Mouse (Mus musculus): ENCODE measurements around the gene Tmem182. TPM values are rescaled to one million over a fixed set of nuclear protein-coding genes. Genes with fewer than 3 reads are reported as not detected.

The Tmem182 gene
- total RNA-seq (2014; fragmentation: Nextera tagmentation) (not detected in 2 replicates), total RNA-seq (2017) (0.06 and 0.11 TPM in 2 replicates), polyA plus RNA-seq (2012) (not detected in 2 replicates)

DNA sequence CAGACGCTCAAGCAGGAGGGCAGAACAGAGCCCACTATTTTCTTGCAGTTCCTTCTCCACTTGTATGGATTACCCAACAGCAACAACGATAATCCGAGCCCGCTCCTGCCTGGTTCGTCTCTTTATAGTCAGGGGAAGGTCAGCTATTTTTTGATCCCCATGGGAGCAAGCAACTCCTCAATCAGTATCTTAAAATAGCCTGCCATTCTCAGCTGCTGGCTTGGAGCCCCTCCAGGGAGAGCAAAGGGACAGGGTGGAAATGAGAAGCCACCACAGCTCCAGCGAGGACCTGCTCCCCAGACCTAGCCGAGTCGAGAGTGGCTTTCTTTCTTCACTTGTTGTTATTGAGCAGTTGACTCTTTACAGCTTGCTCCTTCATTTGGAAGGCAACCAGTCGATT, at the start of gene Tmem182:
Gene Tmem182 (plus strand): TSS at position 251 of the 400 bp plus-strand sequence.
- H3K27me3 ChIP-seq (ENCODE audit: insufficient read depth, low read length): 0 out of 2 replicates have a peak, but pooled peaks cover 2% of the 10 kb centered on the region
- no peaks in the 10 kb centered on the region for H3K4me1 ChIP-seq (ENCODE audit: insufficient read depth, low read depth, low read length)
- no peaks in the 10 kb centered on the region for H3K9me3 ChIP-seq (replicated peaks)
- H3K36me3 ChIP-seq (replicated peaks): no peaks in the 10 kb centered on the region
- H3K4me3 ChIP-seq (ENCODE audit: low read depth, low read length): no peak within 1 kb of the TSS
- no peak for ATAC-seq (ENCODE audit: extremely low read depth, insufficient number of reproducible peaks, low FRiP score, poor library complexity, severe bottlenecking)
- DNase-seq (ENCODE audit: low spot score): no peak
- TF ChIP-seq GATA1 (IDR thresholded peaks at IDR 0.05; ENCODE audit: borderline replicate concordance, low read length) (no peak), CTCF (IDR thresholded peaks at IDR 0.05; ENCODE audit: low read depth, low read length) (no peak), POLR2AphosphoS5 (IDR thresholded peaks at IDR 0.05; ENCODE audit: insufficient replicate concordance, low read depth, low read length) (no peak), GATA2 (IDR thresholded peaks at IDR 0.05; ENCODE audit: borderline replicate concordance, low read depth, low read length) (no peak), TAL1 (conservative IDR thresholded peaks at IDR 0.05; ENCODE audit: low read depth, low read length) (no peak)

DNA sequence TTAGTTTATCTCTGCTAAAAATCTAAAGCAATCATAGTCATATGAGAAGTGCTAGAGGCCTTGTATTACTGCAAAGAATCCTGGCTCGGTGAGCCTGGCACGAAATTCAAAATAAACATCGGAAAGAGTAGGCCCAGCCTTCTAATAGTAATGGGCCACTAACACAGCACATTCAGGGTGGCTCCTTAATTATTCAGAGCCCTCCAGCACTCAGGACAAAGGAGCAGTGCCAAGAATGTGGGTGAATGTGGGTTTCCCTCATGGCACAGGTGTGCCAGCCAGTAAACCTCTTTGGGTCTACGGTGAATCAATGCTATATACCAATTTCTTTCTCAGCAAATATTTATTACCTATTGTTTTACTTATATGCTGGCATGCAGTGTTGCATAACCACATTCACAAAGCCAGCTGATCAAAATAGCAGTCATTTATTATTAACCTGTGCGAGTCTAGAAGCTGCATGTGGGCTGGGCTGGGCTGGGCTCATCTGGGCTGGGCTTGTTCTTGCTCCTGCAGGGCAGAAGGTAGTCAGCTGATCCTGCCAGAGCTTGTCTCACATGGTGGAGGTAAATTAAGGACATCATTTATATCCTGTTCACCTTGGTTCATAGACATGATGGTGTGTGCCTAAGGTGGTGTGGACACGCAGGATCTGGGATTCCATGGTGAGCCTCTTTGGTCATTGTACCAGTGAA, 45.5 kb upstream of the Tmem182 start:
- no peaks in the 10 kb centered on the region for H3K9me3 ChIP-seq (replicated peaks)
- no peak for DNase-seq (ENCODE audit: low spot score)
- no peak overlapping the region for H3K4me3 ChIP-seq (ENCODE audit: low read depth, low read length)
- ATAC-seq (ENCODE audit: extremely low read depth, insufficient number of reproducible peaks, low FRiP score, poor library complexity, severe bottlenecking): no peak
- no peaks in the 10 kb centered on the region for H3K36me3 ChIP-seq (replicated peaks)
- H3K27me3 ChIP-seq (ENCODE audit: insufficient read depth, low read length): no peaks in the 10 kb centered on the region
- H3K4me1 ChIP-seq (ENCODE audit: insufficient read depth, low read depth, low read length): no peaks in the 10 kb centered on the region
- TF ChIP-seq GATA1 (IDR thresholded peaks at IDR 0.05; ENCODE audit: borderline replicate concordance, low read length): no peak
- TF ChIP-seq CTCF (IDR thresholded peaks at IDR 0.05; ENCODE audit: low read depth, low read length): no peak
- TF ChIP-seq POLR2AphosphoS5 (IDR thresholded peaks at IDR 0.05; ENCODE audit: insufficient replicate concordance, low read depth, low read length): no peak
- no peak for TF ChIP-seq TAL1 (conservative IDR thresholded peaks at IDR 0.05; ENCODE audit: low read depth, low read length)
- no peak for TF ChIP-seq GATA2 (IDR thresholded peaks at IDR 0.05; ENCODE audit: borderline replicate concordance, low read depth, low read length)

DNA sequence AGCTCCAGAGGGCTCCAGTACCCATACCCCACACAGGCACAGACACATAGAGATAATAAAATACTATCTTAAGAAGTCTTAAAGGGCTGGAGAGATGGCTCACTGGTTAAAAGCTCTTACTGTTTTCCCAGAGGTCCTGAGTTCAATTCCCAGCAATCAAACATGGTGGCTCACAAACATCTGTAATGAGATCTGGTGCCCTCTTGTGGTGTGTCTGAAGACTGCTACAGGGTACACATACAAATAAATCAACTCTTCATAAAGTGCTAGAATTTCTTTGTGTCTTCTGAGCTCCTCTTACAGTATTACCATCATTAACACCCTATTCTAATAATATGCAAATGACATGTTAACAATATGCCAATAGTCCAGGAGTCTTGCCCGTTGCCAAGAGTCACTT, 41.4 kb upstream of the Tmem182 start:
- DNase-seq (ENCODE audit: low spot score): no peak
- Histone ChIP-seq H3K27me3 (ENCODE audit: insufficient read depth, low read length) (peaks cover 2% of the 10 kb centered on the region; the same call in 1 of the 2 replicates), H3K9me3 (replicated peaks) (no peaks in the 10 kb centered on the region), H3K36me3 (replicated peaks) (no peaks in the 10 kb centered on the region), H3K4me1 (ENCODE audit: insufficient read depth, low read depth, low read length) (no peaks in the 10 kb centered on the region), H3K4me3 (ENCODE audit: low read depth, low read length) (no peak overlapping the region)
- no peak for ATAC-seq (ENCODE audit: extremely low read depth, insufficient number of reproducible peaks, low FRiP score, poor library complexity, severe bottlenecking)
- TF ChIP-seq POLR2AphosphoS5 (IDR thresholded peaks at IDR 0.05; ENCODE audit: insufficient replicate concordance, low read depth, low read length): no peak
- TF ChIP-seq TAL1 (conservative IDR thresholded peaks at IDR 0.05; ENCODE audit: low read depth, low read length): no peak

DNA sequence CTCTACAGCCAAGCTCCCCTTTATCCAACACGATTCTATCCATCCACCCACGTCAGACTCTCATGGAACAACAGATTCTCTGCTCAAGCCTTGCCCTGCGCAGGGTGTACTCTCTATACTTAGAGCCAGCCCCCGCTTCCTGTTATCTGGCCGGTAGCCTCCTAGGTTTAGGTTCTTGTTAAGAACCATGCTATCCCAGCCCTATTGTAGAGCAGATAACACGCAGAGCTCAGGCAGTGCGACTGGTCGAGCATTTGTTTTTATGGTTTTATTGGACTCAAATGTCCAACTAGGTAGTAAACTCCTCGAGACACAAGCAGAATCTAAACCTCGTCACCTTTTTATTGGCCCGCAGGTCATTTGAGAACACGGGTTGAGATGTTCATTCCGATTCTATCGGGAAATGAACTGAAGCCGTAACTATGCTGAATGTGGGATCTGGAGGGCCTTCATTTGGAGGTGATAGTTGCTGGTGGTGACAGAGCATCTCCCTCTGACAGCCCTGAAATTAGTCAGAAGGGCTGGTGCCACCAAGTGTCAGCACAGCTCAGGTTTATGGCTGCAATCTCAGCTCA, 40.6 kb upstream of the Tmem182 start:
- no peaks in the 10 kb centered on the region for H3K9me3 ChIP-seq (replicated peaks)
- ATAC-seq (ENCODE audit: extremely low read depth, insufficient number of reproducible peaks, low FRiP score, poor library complexity, severe bottlenecking) (no peak), DNase-seq (ENCODE audit: low spot score) (no peak)
- no peaks in the 10 kb centered on the region for H3K36me3 ChIP-seq (replicated peaks)
- peaks cover 2% of the 10 kb centered on the region; the same call in 1 of the 2 replicates for H3K27me3 ChIP-seq (ENCODE audit: insufficient read depth, low read length)
- no peaks in the 10 kb centered on the region for H3K4me1 ChIP-seq (ENCODE audit: insufficient read depth, low read depth, low read length)
- no peak overlapping the region for H3K4me3 ChIP-seq (ENCODE audit: low read depth, low read length)
- TF ChIP-seq CTCF (IDR thresholded peaks at IDR 0.05; ENCODE audit: low read depth, low read length) (no peak), TAL1 (conservative IDR thresholded peaks at IDR 0.05; ENCODE audit: low read depth, low read length) (no peak), GATA2 (IDR thresholded peaks at IDR 0.05; ENCODE audit: borderline replicate concordance, low read depth, low read length) (no peak), POLR2AphosphoS5 (IDR thresholded peaks at IDR 0.05; ENCODE audit: insufficient replicate concordance, low read depth, low read length) (no peak), GATA1 (IDR thresholded peaks at IDR 0.05; ENCODE audit: borderline replicate concordance, low read length) (no peak)

DNA sequence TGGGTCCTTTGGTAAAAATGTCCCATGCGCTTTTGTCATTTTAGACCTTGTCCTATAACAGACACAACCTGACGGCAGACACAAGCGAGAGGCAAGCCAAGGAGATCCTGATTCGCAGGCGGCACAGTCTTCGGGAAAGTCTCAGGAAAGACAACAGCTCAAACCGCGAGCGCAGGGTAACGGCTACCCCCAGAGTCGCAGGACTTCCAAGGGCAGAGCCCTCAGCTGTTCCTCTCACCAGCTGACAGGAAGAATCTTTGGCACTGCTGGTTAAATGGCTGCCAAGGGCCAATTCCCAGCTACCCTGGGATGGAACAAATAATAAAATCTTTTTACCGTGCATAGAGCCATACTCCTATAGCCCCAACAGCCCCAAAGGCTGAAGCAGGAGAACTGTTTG, 39.9 kb upstream of the Tmem182 start:
- no peaks in the 10 kb centered on the region for H3K36me3 ChIP-seq (replicated peaks)
- no peak for ATAC-seq (ENCODE audit: extremely low read depth, insufficient number of reproducible peaks, low FRiP score, poor library complexity, severe bottlenecking)
- H3K9me3 ChIP-seq (replicated peaks): no peaks in the 10 kb centered on the region
- no peak for TF ChIP-seq GATA1 (IDR thresholded peaks at IDR 0.05; ENCODE audit: borderline replicate concordance, low read length)
- no peak for TF ChIP-seq POLR2AphosphoS5 (IDR thresholded peaks at IDR 0.05; ENCODE audit: insufficient replicate concordance, low read depth, low read length)
- TF ChIP-seq GATA2 (IDR thresholded peaks at IDR 0.05; ENCODE audit: borderline replicate concordance, low read depth, low read length): no peak
- no peak for TF ChIP-seq TAL1 (conservative IDR thresholded peaks at IDR 0.05; ENCODE audit: low read depth, low read length)
- no peak for TF ChIP-seq CTCF (IDR thresholded peaks at IDR 0.05; ENCODE audit: low read depth, low read length)
- H3K4me1 ChIP-seq (ENCODE audit: insufficient read depth, low read depth, low read length): 0 out of 2 replicates have a peak, but pooled peaks cover 1% of the 10 kb centered on the region
- no peak overlapping the region for H3K4me3 ChIP-seq (ENCODE audit: low read depth, low read length)
- H3K27me3 ChIP-seq (ENCODE audit: insufficient read depth, low read length): peaks cover 2% of the 10 kb centered on the region; the same call in 1 of the 2 replicates
- no peak for DNase-seq (ENCODE audit: low spot score)

DNA sequence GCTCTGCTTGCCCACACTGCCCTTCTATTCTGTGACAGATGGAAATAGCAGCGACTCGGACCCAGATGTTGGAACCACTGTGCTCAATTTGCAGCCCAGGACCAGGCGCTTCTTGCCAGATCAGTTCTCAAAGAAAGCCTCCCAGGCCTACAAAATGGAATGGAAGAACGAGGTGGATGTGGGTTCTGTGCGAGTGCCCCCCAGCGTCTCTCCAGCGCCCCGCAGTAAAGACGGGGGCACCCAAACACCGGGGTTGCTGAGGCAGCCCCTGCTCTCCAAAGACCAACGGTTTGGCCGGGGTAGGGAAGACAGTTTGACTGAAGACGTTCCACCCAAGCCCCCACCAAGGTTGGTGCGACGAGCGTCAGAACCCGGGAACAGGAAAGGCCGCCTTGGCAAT, 37.8 kb upstream of the Tmem182 start:
- Histone ChIP-seq H3K4me1 (ENCODE audit: insufficient read depth, low read depth, low read length) (0 out of 2 replicates have a peak, but pooled peaks cover 2% of the 10 kb centered on the region), H3K27me3 (ENCODE audit: insufficient read depth, low read length) (peaks cover 2% of the 10 kb centered on the region; the same call in 1 of the 2 replicates), H3K36me3 (replicated peaks) (no peaks in the 10 kb centered on the region), H3K9me3 (replicated peaks) (no peaks in the 10 kb centered on the region), H3K4me3 (ENCODE audit: low read depth, low read length) (no peak overlapping the region)
- DNase-seq (ENCODE audit: low spot score) (no peak), ATAC-seq (ENCODE audit: extremely low read depth, insufficient number of reproducible peaks, low FRiP score, poor library complexity, severe bottlenecking) (no peak)
- TF ChIP-seq POLR2AphosphoS5 (IDR thresholded peaks at IDR 0.05; ENCODE audit: insufficient replicate concordance, low read depth, low read length): no peak
- no peak for TF ChIP-seq TAL1 (conservative IDR thresholded peaks at IDR 0.05; ENCODE audit: low read depth, low read length)
- TF ChIP-seq GATA2 (IDR thresholded peaks at IDR 0.05; ENCODE audit: borderline replicate concordance, low read depth, low read length): no peak
